Mouse (Mus musculus): ENCODE results near the gene Fto. TPM values are rescaled to one million over a fixed set of nuclear protein-coding genes. Genes with fewer than 3 reads are reported as not detected.

The Fto gene
- total RNA-seq, 4 experiments from 2014 or later: 71.1 to 83.2 (median 80.8) TPM

DNA sequence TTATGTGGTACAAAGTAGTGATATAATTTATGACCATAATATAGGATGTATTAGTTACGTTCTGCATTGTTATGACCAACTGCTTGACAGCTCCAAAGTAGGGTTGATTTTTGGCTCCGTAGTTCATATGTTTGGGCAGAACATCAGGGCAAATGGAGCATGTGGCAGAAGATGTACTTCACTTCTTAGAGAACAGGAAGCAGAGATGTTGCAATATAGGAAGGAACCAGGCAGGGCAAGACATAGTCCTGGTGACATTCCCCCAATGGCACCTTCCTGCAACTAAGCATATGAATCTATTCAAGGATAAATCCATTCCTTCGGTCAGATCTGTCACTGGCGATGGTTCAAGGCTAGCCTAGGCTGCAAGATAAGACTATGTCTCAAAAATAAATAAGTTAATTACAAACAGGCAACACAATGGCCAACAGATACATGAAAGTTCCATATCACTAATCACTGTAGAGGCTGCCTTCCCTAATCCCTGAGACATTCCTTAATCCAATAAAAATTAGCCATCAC, 44.2 kb downstream of the Fto start:
- no peak for DNase-seq (ENCODE audit: low spot score in 2 of 2)

DNA sequence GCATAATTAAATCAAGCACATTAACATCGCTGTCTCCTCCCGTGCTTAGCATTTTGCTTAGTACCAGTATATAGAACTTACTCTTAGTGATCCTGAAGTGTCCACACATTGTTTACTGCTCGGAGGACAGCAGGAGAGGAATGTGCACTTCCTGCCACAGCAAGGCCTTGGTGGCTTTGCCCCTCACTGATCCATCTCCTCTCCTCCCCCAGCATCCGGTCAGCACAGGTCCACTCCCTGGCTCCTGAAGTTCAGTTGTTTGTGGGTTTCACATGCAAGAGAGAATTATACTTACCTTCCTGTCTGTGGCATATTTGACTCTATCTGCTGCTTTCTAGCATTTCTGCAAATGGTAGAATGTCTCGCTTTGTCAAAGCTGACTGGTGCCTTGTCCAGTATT, 44.7 kb downstream of the Fto start:
- DNase-seq (ENCODE audit: low spot score in 2 of 2): no peak

DNA sequence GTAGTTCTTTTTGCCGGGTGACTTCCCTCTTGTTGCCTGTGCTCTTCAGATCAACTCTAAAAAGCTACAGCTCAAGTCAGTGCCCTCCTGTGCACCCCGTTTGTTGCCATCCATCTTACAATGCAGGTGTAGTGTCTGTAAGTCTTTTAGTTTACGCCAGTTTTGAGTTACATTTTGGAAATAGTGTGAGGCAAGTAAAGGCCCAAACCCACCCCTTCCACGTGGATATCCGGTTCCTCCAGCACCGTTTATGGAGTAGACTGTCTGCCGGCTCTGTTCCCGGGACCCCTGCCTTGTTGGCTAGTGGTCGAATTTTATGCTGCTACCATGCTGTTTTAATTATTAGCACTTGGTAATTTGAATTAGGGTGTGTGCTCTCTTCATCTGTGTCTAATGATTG, 46.2 kb downstream of the Fto start:
- no peak for DNase-seq (ENCODE audit: low spot score in 2 of 2)

DNA sequence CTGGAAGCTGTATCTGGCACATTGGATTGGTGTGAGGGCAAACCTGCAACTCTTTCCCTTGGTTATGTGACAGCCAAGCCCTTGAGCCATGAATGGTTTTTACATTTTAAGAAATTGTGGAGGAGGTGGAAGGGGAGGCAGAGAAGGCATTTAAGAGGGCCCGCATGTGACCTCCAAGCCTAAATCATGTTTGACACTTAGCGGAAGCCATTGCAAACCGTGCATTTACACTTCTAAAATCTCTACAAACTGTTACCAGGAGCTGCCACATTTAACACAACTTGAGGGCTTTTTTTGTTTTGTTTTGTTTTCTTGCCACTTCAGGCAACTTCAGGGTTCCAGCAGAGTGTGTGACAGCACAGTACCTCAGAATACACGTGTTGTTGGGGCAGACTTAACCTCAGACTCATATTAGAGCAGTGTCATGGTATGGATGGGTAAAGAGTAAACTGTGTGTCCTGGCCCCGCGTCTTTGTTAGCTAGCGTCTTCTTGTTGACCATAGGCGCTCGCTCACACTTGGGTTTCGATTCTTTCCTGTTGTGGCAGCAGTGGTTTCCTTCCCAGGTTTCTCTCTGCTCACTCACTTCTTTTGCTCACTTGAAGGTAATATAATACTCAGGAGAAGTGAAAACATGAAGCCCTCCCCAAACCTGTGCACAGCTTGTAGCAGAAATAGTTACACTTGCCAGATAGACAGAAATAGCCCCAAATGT, 47.5 kb downstream of the Fto start:
- no peak for DNase-seq (ENCODE audit: low spot score in 2 of 2)

DNA sequence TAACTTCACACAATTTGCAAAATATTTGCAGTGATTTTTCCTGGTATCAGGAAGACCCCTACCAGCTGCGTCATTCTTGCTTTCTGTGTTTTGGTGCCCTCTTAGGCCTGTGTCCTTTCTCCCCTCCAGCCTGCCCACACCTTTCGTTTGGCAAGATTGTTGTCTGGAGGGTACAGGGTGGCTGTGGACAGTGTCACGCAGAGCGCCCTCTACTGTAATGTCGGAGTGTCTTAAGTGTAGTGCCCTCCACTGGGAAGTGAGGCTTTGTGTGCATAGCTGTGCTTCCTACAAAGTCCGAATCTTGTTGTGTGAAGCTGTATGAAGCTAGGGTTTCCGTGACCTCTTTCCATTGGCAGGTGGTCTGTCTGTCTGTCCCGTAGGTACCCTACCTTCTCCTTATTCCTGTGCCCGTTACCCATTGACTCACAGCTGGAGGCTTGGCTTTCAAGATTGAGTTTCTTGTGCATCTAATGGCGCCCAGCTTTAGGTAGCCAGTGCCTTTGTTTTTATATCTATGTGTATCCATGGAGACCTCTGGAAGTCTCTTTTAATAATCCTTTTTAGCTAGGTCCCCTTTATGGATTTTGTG, 50.0 kb downstream of the Fto start:
- DNase-seq (ENCODE audit: low spot score in 2 of 2): no peak

DNA sequence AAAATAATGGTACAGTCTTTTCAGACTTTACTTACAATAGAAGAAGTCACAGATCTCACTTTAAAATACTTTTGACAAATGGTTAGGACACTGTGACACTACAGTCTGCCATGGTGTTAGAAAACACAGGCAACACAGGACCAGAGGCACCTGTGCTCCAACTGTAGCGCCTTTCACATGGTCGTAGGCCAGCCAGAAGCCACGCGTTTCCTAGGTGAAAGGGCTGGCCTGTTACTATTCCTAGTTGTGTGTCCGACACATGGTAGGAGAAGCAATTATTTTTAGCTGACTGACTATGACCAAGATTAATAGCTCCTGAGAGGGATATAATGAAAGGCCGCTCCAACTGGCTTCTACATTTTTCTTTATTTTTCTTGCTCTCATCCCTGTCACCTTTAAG, 50.9 kb downstream of the Fto start:
- DNase-seq (ENCODE audit: low spot score in 2 of 2): peak in 1 of 2 experiments; percentile 31

DNA sequence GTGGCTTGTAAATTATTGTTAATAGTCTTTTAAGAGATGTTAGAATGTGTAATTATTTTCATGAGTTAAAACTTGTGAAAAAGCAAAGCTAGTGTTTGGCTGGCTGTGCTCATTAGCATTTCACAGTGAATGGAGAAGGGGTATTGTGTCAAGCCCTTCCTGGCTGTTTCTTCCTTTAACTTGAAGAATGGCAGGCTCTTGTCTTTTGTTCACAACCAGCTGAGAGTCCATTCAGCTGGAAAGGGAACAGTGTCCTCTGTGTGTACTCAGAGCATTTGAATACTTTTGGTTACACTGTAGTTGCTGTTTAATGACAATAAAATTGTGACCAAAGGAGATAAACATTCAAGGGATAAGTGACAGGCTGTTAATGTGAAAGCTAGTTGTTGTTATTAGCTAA, 52.5 kb downstream of the Fto start:
- no peak for DNase-seq (ENCODE audit: low spot score in 2 of 2)

DNA sequence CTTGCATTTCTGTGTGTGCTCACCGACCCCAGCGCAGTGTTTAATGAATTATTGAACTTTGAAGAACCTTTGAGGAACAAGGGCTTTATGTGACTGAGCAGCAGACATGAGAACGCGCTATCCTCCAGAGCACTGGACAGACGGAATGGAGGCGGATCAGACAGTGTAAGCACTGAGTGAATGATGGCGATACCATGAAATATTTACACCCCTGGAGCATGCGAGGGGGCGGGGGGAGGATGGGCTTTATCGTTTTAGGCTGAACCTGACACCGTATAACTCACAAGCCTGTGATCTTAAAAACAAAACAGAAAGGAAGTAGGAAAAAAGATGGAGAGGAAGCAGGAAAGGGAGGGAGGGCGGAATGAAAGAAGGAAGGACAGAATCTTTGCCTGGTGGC, 57.6 kb downstream of the Fto start:
- no peak for DNase-seq (ENCODE audit: low spot score in 2 of 2)

DNA sequence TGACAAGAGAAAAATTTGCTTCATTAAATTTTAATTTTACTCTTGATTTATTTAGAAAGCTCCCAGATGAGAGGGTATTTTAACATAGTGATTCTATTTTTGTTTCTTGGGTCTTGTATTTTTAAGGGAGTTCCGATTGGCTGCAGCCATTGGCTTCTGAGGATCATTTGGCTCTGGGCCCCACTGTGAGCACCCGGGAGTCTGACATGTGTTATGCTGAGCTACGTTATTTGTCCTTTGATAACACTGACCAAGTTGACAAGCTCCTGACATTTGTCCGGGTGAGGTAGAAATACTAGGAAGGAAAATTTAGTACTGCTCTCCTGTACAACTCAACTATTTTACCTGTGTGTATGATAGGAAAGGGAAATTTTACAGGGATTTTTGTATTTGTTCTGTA, 58.7 kb downstream of the Fto start:
- no peak for DNase-seq (ENCODE audit: low spot score in 2 of 2)

DNA sequence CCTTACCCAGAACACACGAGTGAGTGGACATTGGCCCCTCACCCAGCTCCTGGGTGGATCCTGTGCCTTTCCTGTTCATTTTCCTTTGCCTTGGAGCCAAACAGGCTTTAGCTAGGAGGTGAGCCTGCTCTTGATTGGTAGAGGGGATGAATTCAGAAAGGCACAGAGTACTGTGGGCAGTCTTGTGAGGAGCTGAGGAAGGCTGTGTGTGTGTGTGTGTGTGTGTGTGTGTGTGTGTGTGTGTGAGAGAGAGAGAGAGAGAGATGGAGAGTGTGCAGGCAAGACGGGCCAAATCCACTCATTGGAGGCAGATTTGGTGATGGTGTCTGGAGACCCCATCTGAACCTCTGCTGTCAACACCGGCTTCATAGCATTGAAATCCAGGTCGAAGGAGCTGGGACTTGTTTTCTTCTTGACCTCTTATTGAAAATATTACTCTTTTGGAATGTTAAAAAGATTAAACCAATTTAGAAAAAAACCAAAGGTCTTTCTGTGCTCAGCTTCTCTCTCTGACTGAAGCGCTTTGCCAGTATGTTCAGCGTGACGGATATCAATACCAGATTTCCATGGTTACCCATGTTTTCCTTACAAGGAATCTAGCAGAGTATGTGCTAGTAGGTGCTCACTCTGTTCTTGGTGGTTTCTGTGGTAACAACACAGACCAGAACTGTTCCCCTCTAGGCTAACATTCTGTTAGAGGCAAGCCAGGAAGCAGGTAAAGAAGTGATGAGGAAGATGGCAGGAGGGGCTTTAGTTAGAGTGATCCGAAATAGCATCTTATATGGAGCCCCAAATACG, 59.7 kb downstream of the Fto start:
- DNase-seq (ENCODE audit: low spot score in 2 of 2): no peak

DNA sequence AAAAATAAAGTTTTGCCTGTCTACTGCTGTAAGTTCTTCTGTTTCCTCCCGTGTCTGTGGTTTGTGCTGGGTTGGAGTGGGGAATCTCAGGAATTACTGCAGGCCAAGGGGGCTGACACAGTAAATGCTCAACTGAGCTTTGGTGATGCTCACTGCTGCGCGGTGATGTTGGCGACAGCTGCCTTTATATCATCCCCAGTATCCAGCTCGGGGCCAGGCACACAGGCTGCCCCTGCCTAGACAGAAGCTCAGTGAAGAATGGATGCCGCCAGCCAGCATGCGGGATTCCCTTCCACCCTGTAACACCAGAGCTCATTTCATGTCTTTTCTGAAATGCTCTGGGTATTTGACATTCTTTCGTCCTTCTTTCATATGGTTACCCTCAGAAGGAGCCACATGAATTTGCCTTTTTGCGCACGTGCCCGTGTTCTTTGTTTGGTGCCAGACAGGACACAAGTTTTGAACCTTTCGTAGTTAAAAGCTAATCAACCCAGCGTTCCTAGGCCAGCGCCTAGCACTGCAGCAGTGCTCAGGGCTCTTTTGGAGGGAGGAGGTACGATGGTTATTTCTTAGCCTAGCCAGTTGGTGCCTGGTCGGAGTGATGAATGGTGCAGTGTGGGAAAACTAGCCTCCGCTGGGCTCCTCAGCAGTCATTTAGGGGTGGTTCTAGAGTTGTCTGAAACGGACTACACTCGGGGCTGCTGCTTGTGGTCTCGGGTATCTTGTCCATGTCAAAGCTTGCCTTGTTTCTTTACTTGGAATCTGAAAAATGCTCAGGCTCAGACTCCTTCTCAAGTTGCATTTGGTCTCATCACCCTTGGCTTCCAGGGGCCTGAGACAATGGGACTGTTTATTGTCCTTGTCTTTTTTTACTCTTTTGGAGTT, 62.0 kb downstream of the Fto start:
- DNase-seq (ENCODE audit: low spot score in 2 of 2): no peak

DNA sequence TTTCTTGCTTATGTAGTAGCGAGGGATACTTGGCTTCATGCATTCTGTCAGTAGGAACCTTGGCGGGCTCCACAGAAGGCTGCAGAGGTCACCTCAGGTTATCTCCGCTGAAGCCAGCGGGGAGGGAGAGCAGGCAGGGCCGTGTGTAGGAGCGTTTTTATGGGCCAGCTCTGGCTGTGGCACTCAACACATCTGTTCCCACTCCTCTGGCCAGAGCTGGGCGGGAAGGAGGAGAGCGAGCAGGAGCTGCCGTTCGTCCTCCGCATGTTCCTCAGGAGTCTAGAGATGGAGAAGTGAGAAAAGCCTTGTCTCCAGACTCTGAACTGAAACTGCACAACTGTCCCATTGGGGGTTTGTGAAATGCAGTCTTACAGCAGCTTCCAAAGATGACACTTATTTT, 63.5 kb downstream of the Fto start:
- DNase-seq (ENCODE audit: low spot score in 2 of 2): peak; percentile 55 to 70

DNA sequence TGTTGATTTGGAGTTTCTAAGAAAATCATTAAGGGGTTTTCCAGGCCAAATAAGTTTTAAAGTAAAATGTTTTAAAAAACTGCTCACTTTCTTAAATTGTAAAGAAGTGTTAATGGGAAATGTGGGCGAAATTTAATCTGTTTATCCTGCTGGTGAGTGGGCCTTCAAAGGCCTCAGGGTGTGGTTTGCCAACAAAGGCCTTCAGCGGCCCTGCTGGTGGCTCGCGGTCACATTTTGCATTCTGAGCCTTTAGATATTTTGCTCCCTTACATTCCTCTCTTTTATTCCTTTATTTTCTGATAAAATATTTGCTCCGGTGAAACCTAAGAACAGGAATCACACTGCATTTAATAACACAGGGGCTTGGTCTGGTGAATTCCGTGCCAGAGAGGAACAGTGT, 64.0 kb downstream of the Fto start:
- no peak for DNase-seq (ENCODE audit: low spot score in 2 of 2)

DNA sequence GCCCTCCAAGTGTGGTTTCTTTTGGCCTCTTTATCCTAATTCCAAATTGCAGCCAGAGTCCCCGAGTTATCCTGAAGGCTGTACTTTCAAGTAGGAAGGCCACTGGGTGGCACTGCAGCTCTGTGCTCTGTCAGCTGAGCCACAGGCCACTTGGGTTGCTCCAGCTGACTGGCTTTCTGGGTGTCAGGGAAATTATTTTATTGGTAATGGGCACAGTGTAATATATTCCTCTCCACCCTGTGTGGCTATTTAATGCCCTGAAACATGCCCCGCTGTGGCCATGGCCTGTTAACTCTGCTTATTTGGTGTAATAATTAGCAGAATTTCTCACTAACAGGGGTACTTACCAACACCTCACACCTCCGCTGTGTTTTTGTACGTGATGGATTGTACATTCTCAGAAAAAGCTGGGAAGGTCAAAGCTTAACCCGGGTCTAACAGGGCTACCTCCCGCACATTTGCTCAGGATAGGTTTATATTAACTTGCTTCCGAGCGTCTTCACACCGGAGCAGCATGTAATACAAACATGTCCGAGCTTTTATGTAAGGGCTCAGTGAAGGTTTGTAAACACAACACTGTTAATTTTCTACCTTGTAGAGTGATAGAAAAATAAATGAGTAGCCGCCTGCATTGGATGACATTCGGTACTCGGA, 65.6 kb downstream of the Fto start:
- peak; percentile 63 to 75 for DNase-seq (ENCODE audit: low spot score in 2 of 2)

DNA sequence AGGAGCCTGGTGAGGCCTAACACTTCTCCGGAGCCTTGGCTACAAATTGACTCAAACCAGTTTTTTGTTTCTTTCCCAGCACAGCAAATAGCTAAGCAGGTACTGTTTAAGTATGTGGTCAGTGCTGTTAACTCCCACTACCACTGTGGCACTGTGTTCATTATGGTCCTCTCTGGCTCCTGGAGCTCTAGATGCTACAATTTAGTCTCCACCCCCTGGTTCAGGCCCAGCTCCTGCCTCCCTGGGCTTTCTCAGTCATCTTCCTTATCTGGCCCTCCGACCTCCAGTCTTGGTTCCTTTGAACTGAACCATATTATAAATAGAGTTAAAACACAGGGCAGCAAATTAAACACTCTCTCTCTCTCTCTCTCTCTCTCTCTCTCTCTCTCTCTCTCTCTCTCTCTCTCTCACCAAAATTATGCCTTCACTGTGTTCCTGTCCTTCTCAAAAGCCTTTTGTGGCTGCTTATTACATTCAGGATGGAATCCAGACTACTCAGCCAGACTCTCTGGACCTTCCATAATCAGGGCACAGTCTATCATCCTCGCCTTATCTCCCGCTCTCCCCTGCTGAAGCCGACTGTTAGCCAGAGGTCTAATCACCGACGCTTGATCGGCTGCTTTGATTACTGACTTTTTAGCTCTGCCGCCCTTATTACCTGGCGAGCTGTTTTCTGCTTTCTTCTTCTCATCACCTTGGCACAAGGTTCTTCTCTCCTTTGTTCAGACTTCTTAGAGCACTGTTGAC, 67.6 kb downstream of the Fto start:
- no peak for DNase-seq (ENCODE audit: low spot score in 2 of 2)

DNA sequence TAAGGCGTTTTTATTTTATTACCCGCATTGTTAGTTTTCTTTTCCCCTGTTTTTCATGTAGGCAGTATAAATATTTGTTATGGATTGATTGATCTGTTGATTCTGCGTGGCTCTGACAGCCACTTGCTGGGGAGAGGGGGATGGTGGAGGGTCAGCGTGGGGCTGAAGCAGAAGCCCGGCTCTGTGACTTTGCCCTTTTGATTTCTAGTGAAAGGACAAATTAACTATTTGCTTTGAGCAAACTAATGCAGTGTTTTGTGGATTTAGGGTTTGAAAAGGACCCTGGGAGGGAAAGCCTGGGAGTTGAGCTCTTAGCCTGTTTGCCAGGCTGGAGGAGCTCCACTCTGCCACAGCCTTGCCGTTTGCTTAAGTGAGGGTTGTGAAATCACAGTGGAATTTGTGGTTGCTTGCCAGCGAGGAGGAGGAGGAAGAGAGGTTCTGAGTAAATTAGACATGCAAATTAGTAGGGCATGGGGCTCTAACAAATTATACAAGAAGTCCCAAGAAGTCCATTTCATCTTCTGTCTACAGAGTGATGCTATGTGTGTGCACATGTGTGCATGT, 68.3 kb downstream of the Fto start:
- DNase-seq (ENCODE audit: low spot score in 2 of 2): no peak

DNA sequence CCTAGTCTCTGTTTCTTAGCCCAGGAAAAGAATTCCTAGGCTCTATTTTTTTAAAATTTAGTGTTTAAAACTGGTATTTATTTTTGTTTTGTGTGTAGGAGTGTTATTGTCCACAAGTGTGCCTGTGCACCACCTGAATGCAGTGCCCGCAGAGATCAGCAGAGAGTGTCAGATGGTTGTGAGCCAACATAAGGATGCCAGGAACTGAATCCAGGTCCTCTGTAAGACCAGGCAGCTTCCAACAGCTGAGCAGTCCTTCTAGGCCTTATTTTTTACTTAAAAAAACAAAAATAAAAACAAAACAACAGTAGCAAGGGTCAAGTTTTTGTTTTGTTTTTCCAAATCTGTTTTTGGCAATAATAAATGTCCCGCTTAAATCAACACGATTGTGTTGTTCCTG, 69.9 kb downstream of the Fto start:
- DNase-seq (ENCODE audit: low spot score in 2 of 2): no peak

DNA sequence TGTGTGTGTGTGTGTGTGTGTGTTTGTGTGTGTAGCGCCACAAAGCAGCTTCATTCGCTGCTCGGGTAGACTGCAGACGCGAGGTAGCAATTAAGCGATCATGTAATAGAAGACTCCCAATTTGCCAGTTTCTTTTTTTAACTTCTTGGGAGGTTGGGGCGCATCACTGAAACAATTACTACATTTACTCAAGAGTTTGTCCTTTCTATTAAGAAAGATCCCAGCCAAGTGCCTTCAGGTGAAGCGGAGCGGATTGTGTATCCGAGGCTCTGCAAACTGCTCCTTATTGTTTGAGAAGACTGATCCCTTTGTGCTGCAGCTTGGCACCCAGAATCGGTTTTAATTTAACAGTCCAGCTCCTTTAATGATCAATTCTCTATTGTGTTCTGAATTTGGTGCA, 70.5 kb downstream of the Fto start:
- no peak for DNase-seq (ENCODE audit: low spot score in 2 of 2)

DNA sequence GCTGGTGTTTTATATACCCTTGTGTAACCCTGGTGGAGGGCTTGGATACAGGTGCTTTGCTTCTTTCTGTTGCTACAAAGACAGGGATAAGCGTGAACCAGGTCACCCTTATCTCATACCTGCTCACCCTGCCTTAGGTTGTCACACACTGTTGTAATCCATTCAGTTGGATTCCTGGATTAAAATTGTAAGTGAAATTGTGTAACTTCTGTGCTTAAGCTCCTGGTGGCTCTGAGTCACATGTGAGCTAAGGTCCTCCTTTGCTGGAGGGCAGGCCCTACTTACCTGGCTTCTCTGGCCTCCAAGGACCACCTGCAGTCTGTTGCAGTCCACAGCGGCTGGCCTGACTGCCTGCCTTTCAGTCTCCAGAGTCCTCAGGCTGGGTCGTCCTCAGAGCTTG, 71.1 kb downstream of the Fto start:
- DNase-seq (ENCODE audit: low spot score in 2 of 2): no peak

DNA sequence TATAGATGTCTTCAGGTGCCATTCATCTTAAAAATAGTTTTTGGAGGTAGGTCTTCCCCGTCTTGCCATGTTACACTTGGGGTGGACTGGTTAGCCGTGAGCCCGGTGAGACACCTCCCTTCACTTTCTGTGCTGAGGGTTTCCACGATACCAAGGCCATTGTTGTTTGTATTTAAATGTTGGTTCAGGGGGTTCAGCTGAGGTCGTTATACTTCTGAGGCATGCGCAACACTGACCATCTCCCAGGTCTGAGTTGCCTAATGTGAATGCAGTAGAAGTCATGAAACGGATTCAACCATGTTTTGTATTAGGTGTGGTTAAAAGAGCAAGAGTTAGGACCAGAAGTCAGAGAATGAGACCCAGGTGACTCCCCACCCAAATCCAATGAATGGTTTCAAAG, 72.5 kb downstream of the Fto start:
- DNase-seq (ENCODE audit: low spot score in 2 of 2): no peak

All from gastrocnemius, adult 8-10 months (tissue).